Mouse (Mus musculus) layer of hippocampus, postnatal 10 days (tissue): ENCODE measurements around the gene Olfr1325. TPM values are rescaled to one million over a fixed set of nuclear protein-coding genes. Genes with fewer than 3 reads are reported as not detected.
"Not testable (repeated sequence)": the region's sequence is repeated elsewhere in the genome, so short reads cannot be mapped to it uniquely, and the experiment has no call there.

Experiments used
- DNase-seq, 2 experiments: peaks; one replicate each; pipeline ENCODE4 v3.0.0; 2021; ENCODE audit warnings: low spot score in 2 of 2
- long read RNA-seq: library from polyadenylated mRNA; stranded (forward); transcript quantifications from one replicate; pipeline ENCODE4 v2.0.0, GENCODE M21; 2023
- total RNA-seq, 2 experiments: library from RNA; stranded (reverse); gene quantifications; 2 replicates each; pipeline ENCODE4 v1.2.3; 2021

The Olfr1325 gene
- not detected for total RNA-seq
- long read RNA-seq: 0 reads

DNA sequence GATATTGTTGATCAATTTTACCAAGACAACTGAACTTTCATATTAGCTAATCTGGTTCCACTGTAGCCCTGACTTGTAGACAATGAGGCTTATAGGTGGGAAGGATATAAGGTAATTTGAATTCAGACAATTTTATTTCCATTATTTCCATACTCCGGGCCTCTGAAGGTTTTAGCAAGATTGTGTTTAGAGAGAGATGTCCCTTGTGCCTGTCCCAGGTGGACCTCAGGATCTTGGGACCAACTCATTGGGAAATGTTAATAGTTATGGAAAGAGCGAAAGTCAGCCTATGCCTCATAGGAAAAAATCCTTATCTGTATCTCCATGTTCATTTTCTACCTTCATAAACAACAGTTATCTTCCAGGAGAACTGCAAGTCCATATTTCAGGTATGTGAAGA, at the start of gene Olfr1325:
Olfr1325 (plus strand) TSS at position 301 of the 400 bp plus-strand sequence.
- DNase-seq: no peak

GRCm38 (mm10) chrX:74574788-74575187, 17.7 kb upstream of the Olfr1325 start, which contains the start of gene Olfr1326-ps1:
Gene Olfr1326-ps1, minus strand, starts transcription at chrX:74574888.
- no peak for DNase-seq

DNA sequence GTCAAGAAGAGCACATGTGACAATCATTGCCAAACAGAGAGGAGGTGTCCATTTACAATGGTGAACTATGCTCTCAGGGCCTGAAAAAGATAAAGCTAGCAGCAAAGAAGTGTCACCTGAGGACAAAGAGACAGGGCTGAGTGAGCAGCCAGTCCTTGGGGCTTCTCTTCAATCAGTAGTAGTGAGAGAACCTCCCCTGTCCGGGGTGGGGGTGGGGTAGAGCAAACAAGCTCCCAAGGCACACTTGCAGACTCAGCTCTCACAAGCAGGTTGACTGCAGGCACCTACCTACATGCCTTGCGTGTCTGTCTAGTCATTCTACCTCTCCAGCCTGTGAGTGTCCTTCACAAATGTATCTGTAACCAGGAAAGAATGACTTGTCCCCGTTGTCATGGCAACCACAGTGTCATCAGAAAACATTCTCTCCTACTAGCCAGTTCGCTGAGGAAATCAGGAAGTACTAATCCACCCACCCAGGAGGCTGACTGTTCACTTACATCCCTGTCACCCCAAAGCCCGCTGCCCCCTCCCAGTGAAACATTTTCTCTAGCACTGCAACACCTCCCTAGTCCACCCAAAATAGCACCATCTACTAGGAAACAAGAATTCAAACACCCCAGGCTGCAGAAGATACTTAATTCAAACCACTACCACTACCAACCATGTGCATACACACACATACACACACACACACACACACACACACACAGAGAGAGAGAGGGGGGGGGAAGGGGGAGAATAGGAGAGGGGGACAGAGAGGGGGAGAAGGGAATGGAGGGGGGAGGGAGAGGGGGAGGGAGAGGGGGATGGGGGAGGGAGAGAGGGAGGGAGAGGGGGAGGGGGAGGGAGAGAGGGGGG, 53.2 kb downstream of the Olfr1325 start, which contains the start of gene Gm5640:
Gm5640 (minus strand) TSS at position 170 of the 858 bp plus-strand sequence.
- DNase-seq: peak in 1 of 2 experiments; percentile 10

DNA sequence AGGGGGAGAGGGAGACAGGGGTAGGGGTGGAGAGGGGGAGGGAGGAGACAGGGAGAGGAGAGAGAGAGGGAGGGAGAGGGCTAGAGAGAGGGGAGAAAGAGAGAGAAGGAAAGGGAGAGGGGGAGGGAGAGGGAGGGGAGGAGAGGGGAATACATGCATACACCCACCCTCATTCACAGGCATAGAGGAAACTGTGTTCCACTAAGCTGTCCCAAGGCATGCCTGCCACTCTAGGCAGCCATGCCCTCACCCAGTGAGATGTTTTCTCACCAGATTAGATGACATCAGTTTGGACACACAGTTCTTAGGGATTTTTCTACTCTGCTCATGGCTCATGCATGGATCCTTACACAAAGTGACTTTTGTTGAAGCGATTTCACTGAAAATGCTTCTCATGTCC, 53.9 kb downstream of the Olfr1325 start:
- not testable (repeated sequence) for DNase-seq

Other genes starting within 250 kb of the Olfr1325 start
- gene Lage3, start 239.1 kb upstream of the Olfr1325 start, total RNA-seq: 10 to 100 TPM; 32.2 to 37.2 TPM
- gene Ubl4a, start 219.5 kb upstream of the Olfr1325 start, total RNA-seq: 10 to 100 TPM; 51.9 to 54.7 TPM
- gene Slc10a3, start 219.3 kb upstream of the Olfr1325 start, total RNA-seq: 1 to 10 TPM; 2.3 to 2.5 TPM
- 10 to 100 TPM; 17.0 to 23.0 TPM for gene Fam3a, start 199.4 kb upstream of the Olfr1325 start, total RNA-seq
- gene Ikbkg, start 199.4 kb upstream of the Olfr1325 start, total RNA-seq: 10 to 100 TPM; 45.4 to 51.6 TPM
- 10 to 100 TPM; 35.3 to 36.3 TPM for gene G6pdx, start 163.5 kb upstream of the Olfr1325 start, total RNA-seq
- not detected for gene Gm6880, start 111.3 kb upstream of the Olfr1325 start, total RNA-seq
- gene Olfr1326-ps1, start 17.8 kb upstream of the Olfr1325 start, total RNA-seq: not detected
- gene Gm5640, start 53.0 kb downstream of the Olfr1325 start, total RNA-seq: 1 to 10 TPM; 1.0 to 1.2 TPM
- gene Gm6890, start 148.2 kb downstream of the Olfr1325 start, total RNA-seq: not detected
- under 1 TPM in 1 of 2 experiments, not detected in 1; 0.25 TPM for gene Gm5936, start 244.5 kb downstream of the Olfr1325 start, total RNA-seq